In genomic region chr10:121885512-121886218, GRCm38 (mm10) we compare ENCODE assay signal across 14 mouse cellular contexts.
A peak's percentile ranks its signal among the peaks of the same experiment; 100 is the strongest.
DNase-seq lines count a peak whose midpoint lies in the region; ATAC-seq and TF ChIP-seq lines count a peak whose summit lies in the region.
"Had no signal": no experiment of that assay in that cellular context is flagged by ENCODE, and none has a peak within 500 bp of the region (broad histone marks: within the 10 kb centered on the region; RNA-seq: fewer than 3 reads in every experiment).

No protein-coding gene starts in this region.

- no peak overlapping the region for H3K9ac ChIP-seq in forebrain, embryonic 11.5 days (ENCODE audit: low read length)
- H3K9ac ChIP-seq in intestine, postnatal 0 days (ENCODE audit: low read depth, low read length), result no peak overlapping the region
- H3K9ac ChIP-seq: neural tube, embryonic 12.5 days had no signal

- H3K27me3 ChIP-seq in forebrain, embryonic 11.5 days (ENCODE audit: control insufficient read depth, insufficient read depth, low read length), result no peaks in the 10 kb centered on the region
- H3K27me3 ChIP-seq in limb, embryonic 10.5 days (ENCODE audit: low read depth, poor library complexity, severe bottlenecking), result no peaks in the 10 kb centered on the region
- no peaks in the 10 kb centered on the region for H3K27me3 ChIP-seq in intestine, postnatal 0 days (replicated peaks; ENCODE audit: control insufficient read depth, insufficient read depth, low read length)
- H3K27me3 ChIP-seq: neural tube, embryonic 12.5 days had no signal

- H3K27ac ChIP-seq in forebrain, embryonic 11.5 days (ENCODE audit: low read depth, low read length), result peak overlapping the region; percentile 20; the same call in 1 of the 2 replicates
- H3K27ac ChIP-seq in limb, embryonic 10.5 days, result peak overlapping the region; percentile 36; the same call in 1 of the 2 replicates
- H3K27ac ChIP-seq in intestine, postnatal 0 days (ENCODE audit: low read depth, low read length), result no peak overlapping the region
- H3K27ac ChIP-seq: neural tube, embryonic 12.5 days; stomach, postnatal 0 days had no signal

- H3K4me2 ChIP-seq in forebrain, embryonic 11.5 days (ENCODE audit: low read depth, low read length, severe bottlenecking), result peak overlapping the region; percentile 8; the same call in 1 of the 2 replicates
- H3K4me2 ChIP-seq in intestine, postnatal 0 days (replicated peaks; ENCODE audit: low read depth), result no peak overlapping the region
- H3K4me2 ChIP-seq: neural tube, embryonic 12.5 days had no signal

- 13% methylated on average over 9 of the region's 9 CpGs for WGBS in forebrain, embryonic 11.5 days
- WGBS in limb, embryonic 10.5 days, result 26% methylated on average over 9 of the region's 9 CpGs
- WGBS in intestine, postnatal 0 days, result 53% methylated on average over 9 of the region's 9 CpGs

- no peaks in the 10 kb centered on the region for H3K9me3 ChIP-seq in forebrain, embryonic 11.5 days (ENCODE audit: control insufficient read depth, low read length)
- H3K9me3 ChIP-seq in limb, embryonic 10.5 days (replicated peaks), result no peaks in the 10 kb centered on the region
- H3K9me3 ChIP-seq in intestine, postnatal 0 days (ENCODE audit: control insufficient read depth), result no peaks in the 10 kb centered on the region
- H3K9me3 ChIP-seq: neural tube, embryonic 12.5 days had no signal

- peaks cover 15% of the 10 kb centered on the region for H3K4me1 ChIP-seq in forebrain, embryonic 11.5 days (replicated peaks; ENCODE audit: control insufficient read depth, insufficient read depth, low read length)
- H3K4me1 ChIP-seq in limb, embryonic 10.5 days, result peaks cover 28% of the 10 kb centered on the region
- H3K4me1 ChIP-seq in intestine, postnatal 0 days (replicated peaks; ENCODE audit: control insufficient read depth, insufficient read depth, low read length), result no peaks in the 10 kb centered on the region

- peak; percentile 23 for DNase-seq in R1 (ENCODE audit: low read depth, low spot score)
- peak; percentile 28 for DNase-seq in ZHBTc4 (ENCODE audit: low read depth, low spot score)
- peak; percentile 57 for DNase-seq in forebrain, embryonic 11.5 days (ENCODE audit: low spot score)
- no peak for DNase-seq in limb, embryonic 10.5 days (ENCODE audit: low spot score)
- DNase-seq in thymus, postnatal 14 days, result no peak
- no peak for DNase-seq in frontal cortex, postnatal 10 days (ENCODE audit: low spot score in 2 of 2)
- DNase-seq in left cerebral cortex, postnatal 14 days (ENCODE audit: low spot score in 2 of 2), result no peak
- DNase-seq: layer of hippocampus, adult 9-11 months; lung, postnatal 4 days; right cerebral cortex, postnatal 4 days had no signal

- intact Hi-C loops in left cerebral cortex, postnatal 14 days (cut with DNase I), result no loop called here

- no peak overlapping the region for H3K4me3 ChIP-seq in forebrain, embryonic 11.5 days (ENCODE audit: low read depth, low read length)
- H3K4me3 ChIP-seq in limb, embryonic 10.5 days, result no peak overlapping the region
- H3K4me3 ChIP-seq in intestine, postnatal 0 days (ENCODE audit: low read depth, low read length), result no peak overlapping the region
- H3K4me3 ChIP-seq: neural tube, embryonic 12.5 days had no signal

- no peak for TF ChIP-seq CTCF in intestine, postnatal 0 days (IDR thresholded peaks at IDR 0.05; ENCODE audit: low read depth)

- ATAC-seq in forebrain, embryonic 11.5 days (replicated peaks; ENCODE audit: low FRiP score), result peak; percentile 61
- ATAC-seq in intestine, postnatal 0 days, result no peak
- ATAC-seq: intestine, embryonic 16.5 days had no signal

- H3K36me3 ChIP-seq in forebrain, embryonic 11.5 days (ENCODE audit: control insufficient read depth, insufficient read depth, low read length), result no peaks in the 10 kb centered on the region
- no peaks in the 10 kb centered on the region for H3K36me3 ChIP-seq in limb, embryonic 10.5 days
- H3K36me3 ChIP-seq in intestine, postnatal 0 days (ENCODE audit: control insufficient read depth, insufficient read depth), result no peaks in the 10 kb centered on the region
- H3K36me3 ChIP-seq: neural tube, embryonic 12.5 days had no signal

Comparison
In these comparisons a context has a peak if more than half of its experiments do, and no peak if none do; other contexts are left out.
1. DNase-seq: peak in R1 (single experiment), ZHBTc4 (single experiment) and forebrain, embryonic 11.5 days (single experiment); none in limb, embryonic 10.5 days (single experiment), thymus, postnatal 14 days (single experiment), frontal cortex, postnatal 10 days (0 of 2) and left cerebral cortex, postnatal 14 days (0 of 2).